Mouse (Mus musculus) layer of hippocampus, adult 18-20 months (tissue): ENCODE data around the gene Gpr22. TPM values are rescaled to one million over a fixed set of nuclear protein-coding genes. Genes with fewer than 3 reads are reported as not detected.

Experiments used
- DNase-seq, 2 experiments: peaks; one replicate each; pipeline ENCODE4 v3.0.0; 2022; ENCODE audit warnings: low spot score in 2 of 2
- total RNA-seq, 2 experiments: library from RNA; stranded (reverse); gene quantifications; 2 replicates each; pipeline ENCODE4 v1.2.3; 2021

Gpr22 gene
- total RNA-seq, 2 experiments from 2014 or later: 73.3 to 79.9 TPM

DNA sequence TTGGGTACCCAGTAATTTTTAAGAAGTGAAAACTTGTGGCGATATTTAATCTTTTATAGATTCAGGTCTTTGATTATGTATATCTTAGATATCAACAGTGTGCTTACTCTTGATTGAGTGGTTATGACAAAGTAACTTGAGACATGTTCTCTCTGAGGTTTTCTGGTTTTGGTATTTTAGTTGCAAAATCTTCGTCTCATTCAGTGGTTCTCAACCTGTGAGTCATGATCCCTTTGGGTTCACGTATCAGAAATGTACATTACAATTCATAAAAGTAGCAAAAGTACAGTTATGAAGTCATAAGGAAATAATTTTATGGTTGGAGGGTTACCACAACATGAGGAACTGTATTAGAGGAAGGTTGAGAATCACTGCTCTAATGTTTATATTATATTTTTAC, 27.1 kb downstream of the Gpr22 start:
- no peak for DNase-seq

DNA sequence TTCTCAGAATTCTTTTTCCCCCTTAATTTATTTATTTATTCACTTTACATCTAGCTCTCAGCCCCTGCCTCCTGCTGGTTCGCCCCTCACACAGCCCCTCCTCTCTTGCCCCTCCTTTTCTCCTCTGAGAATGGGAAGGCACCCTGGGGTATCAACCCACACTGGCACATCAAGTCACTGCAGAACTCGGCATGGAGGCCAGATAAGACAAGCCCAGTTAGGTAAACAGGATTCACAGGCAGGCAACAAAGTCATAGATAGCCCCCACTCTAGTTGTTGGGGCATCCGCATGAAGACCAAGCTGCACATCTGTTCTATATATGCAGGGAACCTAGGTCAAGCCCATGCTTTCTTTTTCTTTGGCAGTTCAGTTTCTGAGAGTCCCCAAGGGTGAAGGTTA, 46.6 kb downstream of the Gpr22 start:
- no peak for DNase-seq

DNA sequence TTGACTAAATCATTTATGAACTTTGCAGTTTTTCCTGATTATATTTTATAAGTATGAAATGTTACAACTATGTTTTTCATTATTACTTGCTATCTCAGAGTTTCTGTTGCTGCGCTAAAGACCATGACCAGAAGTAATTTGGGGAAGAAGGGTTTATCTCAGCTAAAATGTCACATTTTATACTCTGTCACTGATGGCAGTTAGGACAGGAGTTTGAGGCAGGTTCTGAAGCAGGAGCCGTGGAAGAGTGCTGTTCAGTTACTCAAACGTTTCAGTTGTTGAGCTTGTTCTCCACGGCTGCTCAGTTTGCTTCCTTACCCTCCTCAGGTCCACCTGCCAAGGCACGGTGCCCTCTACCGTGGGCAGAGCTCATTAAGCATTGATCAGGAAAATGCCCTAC, 47.7 kb downstream of the Gpr22 start:
- no peak for DNase-seq

Other genes with a start within 250 kb of the Gpr22 start
- gene Cbll1, start 214.3 kb downstream of the Gpr22 start, total RNA-seq: 10 to 100 TPM; 25.3 to 26.8 TPM
- 10 to 100 TPM; 11.5 to 12.0 TPM for gene Slc26a4, start 154.0 kb downstream of the Gpr22 start, total RNA-seq
- 10 to 100 TPM; 37.6 to 44.9 TPM for gene Bcap29, start 79.3 kb downstream of the Gpr22 start, total RNA-seq
- gene Dus4l, start 59.1 kb downstream of the Gpr22 start, total RNA-seq: 10 to 100 TPM in 1 of 2 experiments, 1 to 10 TPM in 1; 7.9 to 13.0 TPM
- 10 to 100 TPM; 63.6 to 64.7 TPM for gene Cog5, start 59.1 kb downstream of the Gpr22 start, total RNA-seq
- gene Hbp1, start 236.6 kb upstream of the Gpr22 start, total RNA-seq: 10 to 100 TPM; 25.6 to 25.8 TPM